Mouse (Mus musculus): ENCODE data around the gene Cfl1. TPM values are rescaled to one million over a fixed set of nuclear protein-coding genes. Genes with fewer than 3 reads are reported as not detected.

Cfl1 gene
- polyA plus RNA-seq, 1 experiment from 2014 or later = 3,609 TPM

DNA sequence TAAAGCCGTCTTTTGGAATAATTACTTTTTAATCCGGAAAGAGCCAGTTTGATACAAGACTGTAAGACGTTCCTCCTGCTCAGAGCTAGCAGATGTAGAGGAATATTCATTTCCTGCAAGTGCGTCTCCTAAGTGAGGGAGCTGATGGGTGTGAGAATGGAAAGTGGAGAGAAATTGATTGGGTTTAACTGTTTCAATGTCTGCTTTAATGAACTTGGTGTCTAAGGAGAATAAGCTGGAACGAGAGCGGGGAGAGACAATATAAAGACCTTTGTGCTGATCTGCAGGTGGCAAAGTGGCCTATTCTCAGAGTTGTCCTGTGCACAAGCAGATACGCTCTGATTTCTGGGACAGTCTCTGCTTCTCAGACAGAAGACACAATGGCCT, 39.9 kb downstream of the Cfl1 start:
- no peak overlapping the region for H3K4me3 ChIP-seq (ENCODE audit: low read length)
- no peaks in the 10 kb centered on the region for H3K36me3 ChIP-seq (ENCODE audit: control insufficient read depth, insufficient read depth, low read length)
- peaks cover 14% of the 10 kb centered on the region for H3K4me1 ChIP-seq (ENCODE audit: control insufficient read depth, insufficient read depth, low read depth, low read length)
- peaks cover 6% of the 10 kb centered on the region for H3K27me3 ChIP-seq (replicated peaks; ENCODE audit: control insufficient read depth, insufficient read depth, low read length)
- no peak for ATAC-seq
- H3K4me2 ChIP-seq (ENCODE audit: low read length) = peak overlapping the region; percentile 42
- WGBS = 25% methylated on average over 7 of the region's 7 CpGs
- no peak overlapping the region for H3K27ac ChIP-seq (ENCODE audit: low read depth, low read length)
- H3K9me3 ChIP-seq (ENCODE audit: control insufficient read depth, low read length) = no peaks in the 10 kb centered on the region
- H3K9ac ChIP-seq (ENCODE audit: low read depth, low read length) = peak overlapping the region; percentile 25; the same call in 1 of the 2 replicates

DNA sequence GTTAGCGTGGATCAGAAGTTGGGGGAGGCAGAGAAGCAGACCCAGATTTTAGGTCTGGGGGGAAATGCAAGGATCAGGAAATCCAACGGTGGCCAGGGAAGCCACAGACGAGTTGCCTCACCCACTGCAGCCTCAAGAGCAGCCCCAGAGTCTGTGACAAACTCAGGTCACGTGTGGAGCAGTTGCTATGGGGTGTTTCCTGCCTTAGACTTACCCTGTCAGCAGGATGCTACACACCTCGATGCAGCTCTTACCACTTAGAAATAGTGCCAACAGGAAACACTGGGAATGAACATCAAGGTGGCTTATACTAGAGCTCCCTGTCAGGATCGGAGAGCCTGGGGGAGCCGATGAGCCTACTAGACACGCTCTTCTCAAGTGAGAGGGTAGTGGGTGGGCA, 42.3 kb downstream of the Cfl1 start:
- ATAC-seq = no peak
- Histone ChIP-seq H3K4me1 (ENCODE audit: control insufficient read depth, insufficient read depth, low read depth, low read length) (peaks cover 14% of the 10 kb centered on the region), H3K9me3 (ENCODE audit: control insufficient read depth, low read length) (no peaks in the 10 kb centered on the region), H3K4me2 (ENCODE audit: low read length) (no peak overlapping the region), H3K4me3 (ENCODE audit: low read length) (no peak overlapping the region), H3K27ac (ENCODE audit: low read depth, low read length) (no peak overlapping the region), H3K27me3 (replicated peaks; ENCODE audit: control insufficient read depth, insufficient read depth, low read length) (peaks cover 6% of the 10 kb centered on the region), H3K9ac (ENCODE audit: low read depth, low read length) (no peak overlapping the region), H3K36me3 (ENCODE audit: control insufficient read depth, insufficient read depth, low read length) (no peaks in the 10 kb centered on the region)
- WGBS = 83% methylated on average over 8 of the region's 8 CpGs

- Histone ChIP-seq H3K4me2 (ENCODE audit: low read length) (no peak overlapping the region), H3K4me3 (ENCODE audit: low read length) (no peak overlapping the region), H3K9ac (ENCODE audit: low read depth, low read length) (no peak overlapping the region), H3K4me1 (ENCODE audit: control insufficient read depth, insufficient read depth, low read depth, low read length) (no peaks in the 10 kb centered on the region), H3K27ac (ENCODE audit: low read depth, low read length) (no peak overlapping the region), H3K9me3 (ENCODE audit: control insufficient read depth, low read length) (no peaks in the 10 kb centered on the region), H3K27me3 (replicated peaks; ENCODE audit: control insufficient read depth, insufficient read depth, low read length) (no peaks in the 10 kb centered on the region), H3K36me3 (ENCODE audit: control insufficient read depth, insufficient read depth, low read length) (no peaks in the 10 kb centered on the region)
- 78% methylated on average over 8 of the region's 8 CpGs for WGBS
- ATAC-seq = no peak
Measured at GRCm38 (mm10) chr19:5538786-5539185, 48.5 kb downstream of the Cfl1 start.

GRCm38 (mm10) chr19:5543362-5543761, 53.1 kb downstream of the Cfl1 start:
- Histone ChIP-seq H3K36me3 (ENCODE audit: control insufficient read depth, insufficient read depth, low read length) (no peaks in the 10 kb centered on the region), H3K4me2 (ENCODE audit: low read length) (no peak overlapping the region), H3K4me3 (ENCODE audit: low read length) (no peak overlapping the region), H3K27me3 (replicated peaks; ENCODE audit: control insufficient read depth, insufficient read depth, low read length) (no peaks in the 10 kb centered on the region), H3K9ac (ENCODE audit: low read depth, low read length) (no peak overlapping the region), H3K4me1 (ENCODE audit: control insufficient read depth, insufficient read depth, low read depth, low read length) (no peaks in the 10 kb centered on the region), H3K27ac (ENCODE audit: low read depth, low read length) (no peak overlapping the region), H3K9me3 (ENCODE audit: control insufficient read depth, low read length) (no peaks in the 10 kb centered on the region)
- WGBS = 90% methylated on average over 9 of the region's 9 CpGs
- no peak for ATAC-seq

GRCm38 (mm10) chr19:5544031-5544430, 53.8 kb downstream of the Cfl1 start:
- H3K27ac ChIP-seq (ENCODE audit: low read depth, low read length) = no peak overlapping the region
- no peaks in the 10 kb centered on the region for H3K9me3 ChIP-seq (ENCODE audit: control insufficient read depth, low read length)
- no peaks in the 10 kb centered on the region for H3K27me3 ChIP-seq (replicated peaks; ENCODE audit: control insufficient read depth, insufficient read depth, low read length)
- 61% methylated on average over 11 of the region's 11 CpGs for WGBS
- no peaks in the 10 kb centered on the region for H3K4me1 ChIP-seq (ENCODE audit: control insufficient read depth, insufficient read depth, low read depth, low read length)
- no peaks in the 10 kb centered on the region for H3K36me3 ChIP-seq (ENCODE audit: control insufficient read depth, insufficient read depth, low read length)
- H3K4me2 ChIP-seq (ENCODE audit: low read length) = no peak overlapping the region
- H3K9ac ChIP-seq (ENCODE audit: low read depth, low read length) = no peak overlapping the region
- no peak overlapping the region for H3K4me3 ChIP-seq (ENCODE audit: low read length)
- no peak for ATAC-seq

Other genes with a start within 250 kb of the Cfl1 start
- gene Pacs1, start 217.3 kb upstream of the Cfl1 start, polyA plus RNA-seq (2015; fragmentation: Nextera tagmentation; extraction: Ambion mirVana) = 47.6 and 56.9 TPM in 2 replicates
- 308 and 315 TPM in 2 replicates for gene Sf3b2, start 195.0 kb upstream of the Cfl1 start, polyA plus RNA-seq (2015; fragmentation: Nextera tagmentation; extraction: Ambion mirVana)
- gene Gal3st3, start 192.1 kb upstream of the Cfl1 start, polyA plus RNA-seq (2015; fragmentation: Nextera tagmentation; extraction: Ambion mirVana) = 42.3 and 48.3 TPM in 2 replicates
- not detected in 2 replicates for gene Catsper1, start 154.7 kb upstream of the Cfl1 start, polyA plus RNA-seq (2015; fragmentation: Nextera tagmentation; extraction: Ambion mirVana)
- 9.8 and 11.9 TPM in 2 replicates for gene Cst6, start 140.9 kb upstream of the Cfl1 start, polyA plus RNA-seq (2015; fragmentation: Nextera tagmentation; extraction: Ambion mirVana)
- gene Eif1ad, start 123.7 kb upstream of the Cfl1 start, polyA plus RNA-seq (2015; fragmentation: Nextera tagmentation; extraction: Ambion mirVana) = 40.6 and 44.4 TPM in 2 replicates
- 315 and 333 TPM in 2 replicates for gene Banf1, start 123.3 kb upstream of the Cfl1 start, polyA plus RNA-seq (2015; fragmentation: Nextera tagmentation; extraction: Ambion mirVana)
- gene Sart1, start 101.8 kb upstream of the Cfl1 start, polyA plus RNA-seq (2015; fragmentation: Nextera tagmentation; extraction: Ambion mirVana) = 58.8 and 66.0 TPM in 2 replicates
- gene Tsga10ip, start 87.9 kb upstream of the Cfl1 start, polyA plus RNA-seq (2015; fragmentation: Nextera tagmentation; extraction: Ambion mirVana) = 0.36 TPM in 1 of 2 replicates, not detected in the other
- gene Drap1, start 65.5 kb upstream of the Cfl1 start, polyA plus RNA-seq (2015; fragmentation: Nextera tagmentation; extraction: Ambion mirVana) = 301 and 318 TPM in 2 replicates
- 38.5 and 72.7 TPM in 2 replicates for gene AI837181, start 65.3 kb upstream of the Cfl1 start, polyA plus RNA-seq (2015; fragmentation: Nextera tagmentation; extraction: Ambion mirVana)
- not detected in 2 replicates for gene Fosl1, start 42.9 kb upstream of the Cfl1 start, polyA plus RNA-seq (2015; fragmentation: Nextera tagmentation; extraction: Ambion mirVana)
- gene Ccdc85b, start 32.6 kb upstream of the Cfl1 start, polyA plus RNA-seq (2015; fragmentation: Nextera tagmentation; extraction: Ambion mirVana) = 11.4 and 12.4 TPM in 2 replicates
- gene Fibp, start 29.8 kb upstream of the Cfl1 start, polyA plus RNA-seq (2015; fragmentation: Nextera tagmentation; extraction: Ambion mirVana) = 147 and 153 TPM in 2 replicates
- gene Ctsw, start 21.9 kb upstream of the Cfl1 start, polyA plus RNA-seq (2015; fragmentation: Nextera tagmentation; extraction: Ambion mirVana) = 4.5 TPM in 2 replicates
- gene Efemp2, start 16.5 kb upstream of the Cfl1 start, polyA plus RNA-seq (2015; fragmentation: Nextera tagmentation; extraction: Ambion mirVana) = 44.2 and 53.1 TPM in 2 replicates
- 50.9 and 54.5 TPM in 2 replicates for gene Mus81, start 2.1 kb upstream of the Cfl1 start, polyA plus RNA-seq (2015; fragmentation: Nextera tagmentation; extraction: Ambion mirVana)
- 0.15 TPM in 1 of 2 replicates, not detected in the other for gene 1700020D05Rik, start 13.3 kb downstream of the Cfl1 start, polyA plus RNA-seq (2015; fragmentation: Nextera tagmentation; extraction: Ambion mirVana)
- gene Snx32, start 20.1 kb downstream of the Cfl1 start, polyA plus RNA-seq (2015; fragmentation: Nextera tagmentation; extraction: Ambion mirVana) = 92.7 and 101 TPM in 2 replicates
- 0.11 and 0.20 TPM in 2 replicates for gene Ovol1, start 70.2 kb downstream of the Cfl1 start, polyA plus RNA-seq (2015; fragmentation: Nextera tagmentation; extraction: Ambion mirVana)
- 3.4 and 3.5 TPM in 2 replicates for gene Ap5b1, start 77.6 kb downstream of the Cfl1 start, polyA plus RNA-seq (2015; fragmentation: Nextera tagmentation; extraction: Ambion mirVana)
- 62.0 and 75.4 TPM in 2 replicates for gene Rnaseh2c, start 111.4 kb downstream of the Cfl1 start, polyA plus RNA-seq (2015; fragmentation: Nextera tagmentation; extraction: Ambion mirVana)
- 63.3 and 70.6 TPM in 2 replicates for gene Kat5, start 119.8 kb downstream of the Cfl1 start, polyA plus RNA-seq (2015; fragmentation: Nextera tagmentation; extraction: Ambion mirVana)
- 35.7 and 38.7 TPM in 2 replicates for gene Rela, start 147.0 kb downstream of the Cfl1 start, polyA plus RNA-seq (2015; fragmentation: Nextera tagmentation; extraction: Ambion mirVana)
- 14.3 and 19.1 TPM in 2 replicates for gene Sipa1, start 173.3 kb downstream of the Cfl1 start, polyA plus RNA-seq (2015; fragmentation: Nextera tagmentation; extraction: Ambion mirVana)
- gene Map3k11, start 198.3 kb downstream of the Cfl1 start, polyA plus RNA-seq (2015; fragmentation: Nextera tagmentation; extraction: Ambion mirVana) = 9.2 and 13.2 TPM in 2 replicates
- gene Pcnx3, start 198.5 kb downstream of the Cfl1 start, polyA plus RNA-seq (2015; fragmentation: Nextera tagmentation; extraction: Ambion mirVana) = 22.6 and 24.8 TPM in 2 replicates
- gene Kcnk7, start 213.9 kb downstream of the Cfl1 start, polyA plus RNA-seq (2015; fragmentation: Nextera tagmentation; extraction: Ambion mirVana) = not detected in 2 replicates
- 21.6 and 29.7 TPM in 2 replicates for gene Ehbp1l1, start 235.9 kb downstream of the Cfl1 start, polyA plus RNA-seq (2015; fragmentation: Nextera tagmentation; extraction: Ambion mirVana)
- gene Fam89b, start 239.2 kb downstream of the Cfl1 start, polyA plus RNA-seq (2015; fragmentation: Nextera tagmentation; extraction: Ambion mirVana) = 118 and 128 TPM in 2 replicates

All from hindbrain, embryonic 16.5 days (tissue).